Mouse (Mus musculus): ENCODE data around the gene Krtap4-7. TPM values are rescaled to one million over a fixed set of nuclear protein-coding genes. Genes with fewer than 3 reads are reported as not detected.

Krtap4-7 gene
- polyA plus RNA-seq, 1 experiment from 2014 or later = not detected

Other genes starting within 250 kb of the Krtap4-7 start
- not detected in 2 replicates for gene Krt12, start 221.8 kb downstream of the Krtap4-7 start, polyA plus RNA-seq (2015; fragmentation: Nextera tagmentation; extraction: Ambion mirVana)
- gene Krt20, start 205.9 kb downstream of the Krtap4-7 start, polyA plus RNA-seq (2015; fragmentation: Nextera tagmentation; extraction: Ambion mirVana) = 0.34 and 0.47 TPM in 2 replicates
- 0.28 and 0.33 TPM in 2 replicates for gene Krt23, start 151.0 kb downstream of the Krtap4-7 start, polyA plus RNA-seq (2015; fragmentation: Nextera tagmentation; extraction: Ambion mirVana)
- not detected in 2 replicates for gene Krt39, start 122.8 kb downstream of the Krtap4-7 start, polyA plus RNA-seq (2015; fragmentation: Nextera tagmentation; extraction: Ambion mirVana)
- gene Krt40, start 100.9 kb downstream of the Krtap4-7 start, polyA plus RNA-seq (2015; fragmentation: Nextera tagmentation; extraction: Ambion mirVana) = not detected in 2 replicates
- not detected in 2 replicates for gene Krtap3-3, start 93.2 kb downstream of the Krtap4-7 start, polyA plus RNA-seq (2015; fragmentation: Nextera tagmentation; extraction: Ambion mirVana)
- not detected in 2 replicates for gene Krtap3-2, start 87.2 kb downstream of the Krtap4-7 start, polyA plus RNA-seq (2015; fragmentation: Nextera tagmentation; extraction: Ambion mirVana)
- gene Gm11939, start 84.6 kb downstream of the Krtap4-7 start, polyA plus RNA-seq (2015; fragmentation: Nextera tagmentation; extraction: Ambion mirVana) = not detected in 2 replicates
- not detected in 2 replicates for gene Krtap3-1, start 77.5 kb downstream of the Krtap4-7 start, polyA plus RNA-seq (2015; fragmentation: Nextera tagmentation; extraction: Ambion mirVana)
- gene Krtap1-5, start 63.1 kb downstream of the Krtap4-7 start, polyA plus RNA-seq (2015; fragmentation: Nextera tagmentation; extraction: Ambion mirVana) = not detected in 2 replicates
- not detected in 2 replicates for gene Krtap1-4, start 60.4 kb downstream of the Krtap4-7 start, polyA plus RNA-seq (2015; fragmentation: Nextera tagmentation; extraction: Ambion mirVana)
- not detected in 2 replicates for gene Krtap1-3, start 52.8 kb downstream of the Krtap4-7 start, polyA plus RNA-seq (2015; fragmentation: Nextera tagmentation; extraction: Ambion mirVana)
- gene Krtap9-3, start 46.0 kb downstream of the Krtap4-7 start, polyA plus RNA-seq (2015; fragmentation: Nextera tagmentation; extraction: Ambion mirVana) = not detected in 2 replicates
- not detected in 2 replicates for gene Gm11938, start 40.8 kb downstream of the Krtap4-7 start, polyA plus RNA-seq (2015; fragmentation: Nextera tagmentation; extraction: Ambion mirVana)
- gene Gm11937, start 33.9 kb downstream of the Krtap4-7 start, polyA plus RNA-seq (2015; fragmentation: Nextera tagmentation; extraction: Ambion mirVana) = not detected in 2 replicates
- not detected in 2 replicates for gene Krtap2-4, start 29.2 kb downstream of the Krtap4-7 start, polyA plus RNA-seq (2015; fragmentation: Nextera tagmentation; extraction: Ambion mirVana)
- not detected in 2 replicates for gene Gm11562, start 23.7 kb downstream of the Krtap4-7 start, polyA plus RNA-seq (2015; fragmentation: Nextera tagmentation; extraction: Ambion mirVana)
- gene Krtap4-1, start 15.9 kb downstream of the Krtap4-7 start, polyA plus RNA-seq (2015; fragmentation: Nextera tagmentation; extraction: Ambion mirVana) = not detected in 2 replicates
- not detected in 2 replicates for gene Krtap4-2, start 9.0 kb downstream of the Krtap4-7 start, polyA plus RNA-seq (2015; fragmentation: Nextera tagmentation; extraction: Ambion mirVana)
- not detected in 2 replicates for gene Gm11555, start 6.1 kb upstream of the Krtap4-7 start, polyA plus RNA-seq (2015; fragmentation: Nextera tagmentation; extraction: Ambion mirVana)
- gene Gm11563, start 14.9 kb upstream of the Krtap4-7 start, polyA plus RNA-seq (2015; fragmentation: Nextera tagmentation; extraction: Ambion mirVana) = not detected in 2 replicates
- not detected in 2 replicates for gene Krtap4-6, start 21.9 kb upstream of the Krtap4-7 start, polyA plus RNA-seq (2015; fragmentation: Nextera tagmentation; extraction: Ambion mirVana)
- not detected in 2 replicates for gene Gm14190, start 46.7 kb upstream of the Krtap4-7 start, polyA plus RNA-seq (2015; fragmentation: Nextera tagmentation; extraction: Ambion mirVana)
- not detected in 2 replicates for gene Gm14180, start 90.2 kb upstream of the Krtap4-7 start, polyA plus RNA-seq (2015; fragmentation: Nextera tagmentation; extraction: Ambion mirVana)
- gene Gm11595, start 128.8 kb upstream of the Krtap4-7 start, polyA plus RNA-seq (2015; fragmentation: Nextera tagmentation; extraction: Ambion mirVana) = not detected in 2 replicates
- gene Krtap4-8, start 136.6 kb upstream of the Krtap4-7 start, polyA plus RNA-seq (2015; fragmentation: Nextera tagmentation; extraction: Ambion mirVana) = not detected in 2 replicates
- gene Krtap4-9, start 141.1 kb upstream of the Krtap4-7 start, polyA plus RNA-seq (2015; fragmentation: Nextera tagmentation; extraction: Ambion mirVana) = not detected in 2 replicates
- not detected in 2 replicates for gene Gm11596, start 149.4 kb upstream of the Krtap4-7 start, polyA plus RNA-seq (2015; fragmentation: Nextera tagmentation; extraction: Ambion mirVana)
- not detected in 2 replicates for gene Gm11569, start 154.8 kb upstream of the Krtap4-7 start, polyA plus RNA-seq (2015; fragmentation: Nextera tagmentation; extraction: Ambion mirVana)
- gene Gm11554, start 160.4 kb upstream of the Krtap4-7 start, polyA plus RNA-seq (2015; fragmentation: Nextera tagmentation; extraction: Ambion mirVana) = not detected in 2 replicates
- not detected in 2 replicates for gene Krtap4-13, start 165.8 kb upstream of the Krtap4-7 start, polyA plus RNA-seq (2015; fragmentation: Nextera tagmentation; extraction: Ambion mirVana)
- gene Gm11564, start 171.6 kb upstream of the Krtap4-7 start, polyA plus RNA-seq (2015; fragmentation: Nextera tagmentation; extraction: Ambion mirVana) = not detected in 2 replicates
- not detected in 2 replicates for gene 2300003K06Rik, start 194.0 kb upstream of the Krtap4-7 start, polyA plus RNA-seq (2015; fragmentation: Nextera tagmentation; extraction: Ambion mirVana)
- gene Krtap4-16, start 207.5 kb upstream of the Krtap4-7 start, polyA plus RNA-seq (2015; fragmentation: Nextera tagmentation; extraction: Ambion mirVana) = not detected in 2 replicates
- not detected in 2 replicates for gene Gm11568, start 213.8 kb upstream of the Krtap4-7 start, polyA plus RNA-seq (2015; fragmentation: Nextera tagmentation; extraction: Ambion mirVana)
- gene Gm11559, start 220.4 kb upstream of the Krtap4-7 start, polyA plus RNA-seq (2015; fragmentation: Nextera tagmentation; extraction: Ambion mirVana) = not detected in 2 replicates
- gene Krtap9-1, start 229.3 kb upstream of the Krtap4-7 start, polyA plus RNA-seq (2015; fragmentation: Nextera tagmentation; extraction: Ambion mirVana) = not detected in 2 replicates
- gene Gm11567, start 235.1 kb upstream of the Krtap4-7 start, polyA plus RNA-seq (2015; fragmentation: Nextera tagmentation; extraction: Ambion mirVana) = not detected in 2 replicates